Mouse (Mus musculus): ENCODE results near the gene Zc3h18.

DNA sequence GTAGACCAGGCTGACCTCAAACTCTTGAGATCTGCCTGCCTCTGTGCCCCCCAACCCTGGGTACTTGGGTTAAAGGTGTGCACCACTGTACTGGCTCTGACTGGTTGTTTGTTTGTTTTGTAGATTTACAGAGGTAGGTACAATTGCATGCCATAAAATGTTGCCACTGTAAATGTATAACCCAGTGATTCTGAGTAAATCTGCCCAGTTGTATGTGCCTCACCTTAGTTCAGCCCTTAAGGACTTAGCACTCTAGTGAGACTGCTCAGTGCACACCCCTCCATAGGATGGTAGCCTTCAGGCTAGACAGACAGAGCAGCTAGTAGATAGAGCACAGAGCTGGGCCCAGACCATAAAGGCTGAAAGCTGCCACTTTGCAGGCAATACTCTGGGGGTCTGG is 17.3 kb downstream of the Zc3h18 start:
- no peak for TF ChIP-seq POLR2A (IDR thresholded peaks at IDR 0.05; ENCODE audit: borderline replicate concordance, low read depth, low read length)
- TF ChIP-seq CTCF (IDR thresholded peaks at IDR 0.05; ENCODE audit: low read depth, low read length), result no peak
